Mouse (Mus musculus) stomach, embryonic 16.5 days (tissue): ENCODE results near the gene Cd8a. TPM values are rescaled to one million over a fixed set of nuclear protein-coding genes. Genes with fewer than 3 reads are reported as not detected.
"Not testable (repeated sequence)": the region's sequence is repeated elsewhere in the genome, so short reads cannot be mapped to it uniquely, and the experiment has no call there.

Experiments used
- ATAC-seq: fragments of 200-750 bp; cut with Nextera tagmentation; 2 replicates; pipeline ENCODE4 v1.8.0; 2017; ENCODE audit warnings: moderate number of reproducible peaks, moderate TSS enrichment; ENCODE audit not compliant: insufficient read depth, low FRiP score
- H3K27ac ChIP-seq: fragments of 300-500 bp; sonication (generic); 2 replicates; pipeline ENCODE4 v1.5.1; 2014; ENCODE audit warnings: low read length
- H3K27me3 ChIP-seq: fragments of 300-500 bp; sonication (generic); 2 replicates; pipeline ENCODE4 v1.6.1; 2014; ENCODE audit warnings: low read length, control low read depth, mixed read lengths; ENCODE audit not compliant: control insufficient read depth, insufficient read depth
- H3K36me3 ChIP-seq: fragments of 300-500 bp; sonication (generic); 2 replicates; pipeline ENCODE4 v1.6.1; 2014; ENCODE audit warnings: low read length; ENCODE audit not compliant: control insufficient read depth, insufficient read depth
- H3K4me1 ChIP-seq: fragments of 300-500 bp; sonication (generic); 2 replicates; pipeline ENCODE4 v1.6.1; 2014; ENCODE audit warnings: low read length, control low read depth, mixed read lengths; ENCODE audit not compliant: control insufficient read depth, insufficient read depth
- H3K4me2 ChIP-seq: fragments of 300-500 bp; sonication (generic); 2 replicates; pipeline ENCODE4 v1.6.1; 2014; ENCODE audit warnings: low read depth, low read length, mixed read lengths
- H3K4me3 ChIP-seq: fragments of 300-500 bp; sonication (generic); replicated peaks from 2 replicates; pipeline ENCODE4 v1.5.1; 2014; ENCODE audit warnings: mild to moderate bottlenecking, low read length
- H3K9ac ChIP-seq: fragments of 300-500 bp; sonication (generic); 2 replicates; pipeline ENCODE4 v1.6.1; 2014; ENCODE audit warnings: low read length
- H3K9me3 ChIP-seq: fragments of 300-500 bp; sonication (generic); replicated peaks from 2 replicates; pipeline ENCODE4 v1.6.1; 2016; ENCODE audit warnings: low read length, control low read depth; ENCODE audit not compliant: control insufficient read depth
- WGBS: fragments of 180-500 bp; shearing (Covaris S2); extraction: QIAGEN DNeasy Blood & Tissue Kit; methylation state at CpG from one replicate; pipeline ENCODE4 v1.1.7; 2014; 5-methylcytosine and 5-hydroxymethylcytosine counted together
- polyA plus RNA-seq: library from polyadenylated mRNA; unstranded; fragments of >200 nt; fragmentation: Nextera tagmentation; extraction: Ambion mirVana; gene quantifications from 2 replicates; pipeline ENCODE4 v1.2.1, GENCODE M21; 2015

Cd8a gene
- not detected in 2 replicates for polyA plus RNA-seq

GRCm38 (mm10) chr6:71373249-71373775 is at the start of gene Cd8a:
Cd8a (plus strand) TSS chr6:71373427.
- Histone ChIP-seq H3K4me1 (no peaks in the 10 kb centered on the region), H3K4me3 (no peak within 1 kb of the TSS), H3K4me2 (no peak within 1 kb of the TSS), H3K36me3 (no peaks in the 10 kb centered on the region), H3K9me3 (no peaks in the 10 kb centered on the region), H3K27ac (no peak within 1 kb of the TSS), H3K9ac (no peak within 1 kb of the TSS), H3K27me3 (no peaks in the 10 kb centered on the region)
- ATAC-seq, result no peak
- WGBS, result 67% methylated on average over 14 of the region's 14 CpGs

- Histone ChIP-seq H3K27ac (no peak overlapping the region), H3K9ac (no peak overlapping the region), H3K9me3 (no peaks in the 10 kb centered on the region), H3K4me3 (no peak overlapping the region), H3K4me2 (no peak overlapping the region), H3K4me1 (no peaks in the 10 kb centered on the region), H3K27me3 (no peaks in the 10 kb centered on the region), H3K36me3 (no peaks in the 10 kb centered on the region)
- ATAC-seq, result no peak
- 89% methylated on average over 9 of the region's 9 CpGs for WGBS
Observed at GRCm38 (mm10) chr6:71324816-71325215, 48.4 kb upstream of the Cd8a start.

GRCm38 (mm10) chr6:71329881-71330280 is 43.3 kb upstream of the Cd8a start:
- Histone ChIP-seq H3K9me3 (no peaks in the 10 kb centered on the region), H3K27ac (no peak overlapping the region), H3K27me3 (no peaks in the 10 kb centered on the region), H3K4me3 (no peak overlapping the region), H3K4me2 (no peak overlapping the region), H3K4me1 (no peaks in the 10 kb centered on the region), H3K9ac (no peak overlapping the region), H3K36me3 (no peaks in the 10 kb centered on the region)
- WGBS, result 81% methylated on average over 6 of the region's 6 CpGs
- ATAC-seq, result no peak

DNA sequence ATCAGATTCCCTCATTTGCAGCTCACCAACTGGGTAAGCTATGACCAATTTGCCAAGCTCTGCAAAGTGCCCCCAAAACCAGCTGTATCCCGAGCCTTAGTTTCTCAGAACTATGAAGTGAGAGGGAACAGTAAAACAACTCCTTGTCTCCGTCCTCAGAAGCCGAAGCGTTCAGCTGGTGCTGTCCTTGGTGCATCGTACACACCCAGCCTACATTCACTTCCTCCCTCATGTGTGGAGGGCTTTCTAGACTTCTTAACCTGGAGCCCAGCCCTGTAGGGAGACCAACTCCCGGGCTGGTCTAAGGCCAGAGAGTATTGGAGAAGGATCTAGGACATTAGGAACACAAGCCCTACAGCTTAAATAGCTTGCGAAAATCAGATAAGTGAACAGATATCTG is 42.7 kb upstream of the Cd8a start:
- H3K27ac ChIP-seq, result no peak overlapping the region

DNA sequence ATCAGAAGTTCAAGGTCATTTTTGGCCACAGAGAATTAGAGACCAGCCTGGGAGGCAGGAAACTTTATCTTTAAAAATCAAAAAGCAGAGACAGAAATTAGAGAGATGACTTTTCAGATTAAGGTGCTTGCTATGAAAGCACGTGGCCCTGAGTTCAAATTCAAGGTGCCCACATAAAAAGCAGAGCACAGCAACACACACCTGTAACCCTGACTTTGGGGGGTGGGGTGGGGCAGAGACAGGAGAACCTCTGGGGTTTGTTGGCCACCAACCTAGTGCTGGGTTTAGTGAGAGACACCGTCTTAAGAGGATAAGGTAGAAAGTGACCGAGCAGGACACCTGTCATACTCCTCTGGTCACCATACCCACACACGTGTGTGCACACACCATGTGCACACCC is 41.7 kb upstream of the Cd8a start:
- not testable (repeated sequence) for ATAC-seq

More for the DNA sequence above, 42.7 kb upstream of the Cd8a start:
- no peak for ATAC-seq
- Histone ChIP-seq H3K36me3 (no peaks in the 10 kb centered on the region), H3K4me3 (no peak overlapping the region), H3K4me2 (no peak overlapping the region), H3K9ac (no peak overlapping the region), H3K27me3 (no peaks in the 10 kb centered on the region), H3K9me3 (no peaks in the 10 kb centered on the region), H3K4me1 (no peaks in the 10 kb centered on the region)
- WGBS, result 80% methylated on average over 7 of the region's 7 CpGs

GRCm38 (mm10) chr6:71332236-71332965 is 40.8 kb upstream of the Cd8a start:
- Histone ChIP-seq H3K9me3 (no peaks in the 10 kb centered on the region), H3K4me2 (no peak overlapping the region), H3K27ac (no peak overlapping the region), H3K9ac (no peak overlapping the region), H3K4me1 (no peaks in the 10 kb centered on the region), H3K36me3 (no peaks in the 10 kb centered on the region), H3K27me3 (no peaks in the 10 kb centered on the region), H3K4me3 (no peak overlapping the region)
- no peak for ATAC-seq
- 80% methylated on average over 11 of the region's 11 CpGs for WGBS

More for the DNA sequence above, 41.7 kb upstream of the Cd8a start:
- not testable (repeated sequence) for H3K4me1 ChIP-seq, H3K4me3 ChIP-seq, H3K4me2 ChIP-seq, H3K27me3 ChIP-seq, H3K9me3 ChIP-seq, H3K9ac ChIP-seq, H3K27ac ChIP-seq, H3K36me3 ChIP-seq
- 68% methylated on average over 1 of the region's 4 CpGs for WGBS

GRCm38 (mm10) chr6:71333031-71333430 is 40.2 kb upstream of the Cd8a start:
- H3K36me3 ChIP-seq, result no peaks in the 10 kb centered on the region
- no peak for ATAC-seq
- H3K9me3 ChIP-seq, result no peaks in the 10 kb centered on the region
- no peak overlapping the region for H3K9ac ChIP-seq
- no peak overlapping the region for H3K4me2 ChIP-seq
- H3K4me1 ChIP-seq, result no peaks in the 10 kb centered on the region
- H3K27ac ChIP-seq, result no peak overlapping the region
- H3K4me3 ChIP-seq, result no peak overlapping the region
- 78% methylated on average over 3 of the region's 3 CpGs for WGBS
- H3K27me3 ChIP-seq, result no peaks in the 10 kb centered on the region

DNA sequence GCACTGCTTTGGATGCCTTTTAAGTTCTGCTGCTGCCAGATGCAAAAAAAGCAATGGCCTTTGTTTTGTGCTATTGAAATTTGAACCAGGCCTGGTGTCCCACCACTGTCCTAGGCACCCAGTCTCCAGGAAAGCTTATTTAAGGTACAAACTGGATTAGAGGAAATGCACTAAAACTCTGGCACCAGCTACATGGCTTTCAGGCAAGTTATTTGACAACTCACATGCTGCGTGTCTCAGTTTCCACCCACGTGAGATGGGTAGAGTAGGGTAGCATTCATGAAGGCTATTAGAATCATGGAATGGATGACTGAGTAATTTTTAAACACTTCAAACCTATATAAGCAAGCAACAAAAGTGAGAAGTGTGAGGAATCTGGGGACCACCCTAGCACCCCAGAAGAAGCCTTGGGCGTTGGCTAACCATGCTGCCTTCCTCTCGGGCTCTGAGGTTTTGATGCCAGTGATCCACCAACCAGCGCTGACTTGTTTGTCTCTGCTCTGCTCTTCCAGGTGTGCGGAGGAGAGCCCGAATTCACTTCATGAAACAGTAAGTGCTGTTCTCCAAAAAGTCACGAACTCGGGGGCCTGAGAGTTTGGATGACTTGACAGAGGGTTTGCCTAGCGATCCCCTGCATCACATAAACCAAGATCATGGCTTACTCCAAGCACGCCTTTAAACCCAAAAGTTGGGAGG is 39.5 kb upstream of the Cd8a start:
- H3K4me2 ChIP-seq, result no peak overlapping the region
- no peak overlapping the region for H3K4me3 ChIP-seq
- H3K36me3 ChIP-seq, result no peaks in the 10 kb centered on the region
- no peak for ATAC-seq
- no peak overlapping the region for H3K27ac ChIP-seq
- 84% methylated on average over 11 of the region's 11 CpGs for WGBS
- H3K27me3 ChIP-seq, result no peaks in the 10 kb centered on the region
- no peak overlapping the region for H3K9ac ChIP-seq
- H3K4me1 ChIP-seq, result no peaks in the 10 kb centered on the region
- no peaks in the 10 kb centered on the region for H3K9me3 ChIP-seq

GRCm38 (mm10) chr6:71337666-71338065 is 35.6 kb upstream of the Cd8a start:
- Histone ChIP-seq H3K27me3 (no peaks in the 10 kb centered on the region), H3K4me2 (no peak overlapping the region), H3K4me3 (no peak overlapping the region), H3K9me3 (no peaks in the 10 kb centered on the region), H3K4me1 (no peaks in the 10 kb centered on the region), H3K9ac (no peak overlapping the region), H3K36me3 (no peaks in the 10 kb centered on the region), H3K27ac (no peak overlapping the region)
- 86% methylated on average over 8 of the region's 8 CpGs for WGBS
- no peak for ATAC-seq
